Mouse (Mus musculus) hindbrain, embryonic 10.5 days (tissue): ENCODE measurements around the gene Ppp2r5a. TPM values are rescaled to one million over a fixed set of nuclear protein-coding genes. Genes with fewer than 3 reads are reported as not detected.

ENCODE experiments used
- DNase-seq: peaks from one replicate; pipeline ENCODE4 v3.0.0-alpha.2; 2017; ENCODE audit warnings: low spot score
- H3K27ac ChIP-seq: fragments of 300-500 bp; sonication (generic); 2 replicates; pipeline ENCODE4 v1.5.1; 2016; ENCODE audit warnings: mild to moderate bottlenecking, moderate library complexity
- H3K27me3 ChIP-seq: fragments of 300-500 bp; sonication (generic); 2 replicates; pipeline ENCODE4 v1.6.1; 2016; ENCODE audit warnings: mild to moderate bottlenecking; ENCODE audit not compliant: poor library complexity, insufficient read depth, severe bottlenecking
- H3K36me3 ChIP-seq: fragments of 300-500 bp; sonication (generic); 2 replicates; pipeline ENCODE4 v1.6.1; 2016; ENCODE audit warnings: mild to moderate bottlenecking, moderate library complexity
- H3K4me1 ChIP-seq: fragments of 300-500 bp; sonication (generic); replicated peaks from 2 replicates; pipeline ENCODE4 v1.6.1; 2016; ENCODE audit warnings: mild to moderate bottlenecking
- H3K4me3 ChIP-seq: fragments of 300-500 bp; sonication (generic); 2 replicates; pipeline ENCODE4 v1.5.1; 2016; ENCODE audit warnings: mild to moderate bottlenecking, moderate library complexity
- H3K9me3 ChIP-seq: fragments of 300-500 bp; sonication (generic); 2 replicates; pipeline ENCODE4 v1.6.1; 2016; ENCODE audit warnings: mild to moderate bottlenecking, moderate library complexity
- WGBS: fragments of 180-500 bp; shearing (Covaris S2); methylation state at CpG from one replicate; pipeline ENCODE4 v1.1.7; 2016; 5-methylcytosine and 5-hydroxymethylcytosine counted together
- polyA plus RNA-seq: library from polyadenylated mRNA; unstranded; fragments of >200 nt; fragmentation: Nextera tagmentation; extraction: Ambion mirVana; gene quantifications from 2 replicates; pipeline ENCODE4 v1.2.1, GENCODE M21; 2016

Ppp2r5a gene
- polyA plus RNA-seq, 1 experiment from 2014 or later: 8.0 TPM

- DNase-seq: no peak
- no peak overlapping the region for H3K4me3 ChIP-seq
- H3K4me1 ChIP-seq: peaks cover 26% of the 10 kb centered on the region
- no peaks in the 10 kb centered on the region for H3K9me3 ChIP-seq
- H3K36me3 ChIP-seq: no peaks in the 10 kb centered on the region
- H3K27me3 ChIP-seq: peaks cover 12% of the 10 kb centered on the region
- no peak overlapping the region for H3K27ac ChIP-seq
- WGBS: 51% methylated on average over 6 of the region's 6 CpGs
Observed at GRCm38 (mm10) chr1:191413691-191414415, 10.8 kb upstream of the Ppp2r5a start.

- Histone ChIP-seq H3K36me3 (no peaks in the 10 kb centered on the region), H3K27ac (no peak overlapping the region), H3K9me3 (no peaks in the 10 kb centered on the region), H3K27me3 (peaks cover 12% of the 10 kb centered on the region), H3K4me3 (no peak overlapping the region), H3K4me1 (peaks cover 16% of the 10 kb centered on the region)
- WGBS: 58% methylated on average over 10 of the region's 10 CpGs
- DNase-seq: no peak
Observed at GRCm38 (mm10) chr1:191410294-191411036, 7.4 kb upstream of the Ppp2r5a start.

- 62% methylated on average over 12 of the region's 12 CpGs for whole genome bisulfite sequencing
- Histone ChIP-seq H3K4me1 (peaks cover 19% of the 10 kb centered on the region), H3K36me3 (no peaks in the 10 kb centered on the region), H3K27ac (peak overlapping the region; percentile 5; the same call in 1 of the 2 replicates), H3K9me3 (no peaks in the 10 kb centered on the region), H3K27me3 (peaks cover 18% of the 10 kb centered on the region), H3K4me3 (no peak overlapping the region)
- no peak for DNase-seq
Observed at GRCm38 (mm10) chr1:191407246-191407645, 4.2 kb upstream of the Ppp2r5a start.

- no peak overlapping the region for H3K4me3 ChIP-seq
- DNase-seq: no peak
- peaks cover 19% of the 10 kb centered on the region for H3K4me1 ChIP-seq
- H3K36me3 ChIP-seq: no peaks in the 10 kb centered on the region
- H3K27ac ChIP-seq: no peak overlapping the region
- H3K9me3 ChIP-seq: no peaks in the 10 kb centered on the region
- peaks cover 15% of the 10 kb centered on the region for H3K27me3 ChIP-seq
- 92% methylated on average over 8 of the region's 8 CpGs for WGBS
Observed at GRCm38 (mm10) chr1:191406516-191406915, 3.4 kb upstream of the Ppp2r5a start.

- no peak overlapping the region for H3K27ac ChIP-seq
Observed at GRCm38 (mm10) chr1:191404721-191405329, 1.8 kb upstream of the Ppp2r5a start.

DNA sequence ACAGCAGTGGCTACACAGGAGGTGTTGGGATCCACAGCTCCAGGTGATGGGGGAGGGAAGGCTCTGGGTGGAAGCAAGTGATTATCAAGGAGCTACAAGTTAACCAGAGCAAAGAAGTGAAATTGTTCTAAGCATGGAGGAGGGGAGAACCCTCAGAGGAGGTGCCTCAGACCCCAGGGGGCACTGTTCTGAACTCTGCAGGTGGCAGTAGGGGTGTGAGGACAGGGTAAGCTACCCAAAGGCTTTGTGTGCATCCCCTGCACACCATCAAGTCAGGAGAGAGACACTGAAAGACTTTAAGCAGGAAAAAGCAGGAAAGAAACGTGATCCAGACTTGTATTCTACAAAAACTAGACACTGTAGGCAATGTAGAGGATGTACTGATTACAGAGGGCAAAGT lies 1.2 kb upstream of the Ppp2r5a start:
- Histone ChIP-seq H3K27ac (no peak overlapping the region), H3K27me3 (peaks cover 7% of the 10 kb centered on the region)
- 49% methylated on average over 1 of the region's 1 CpGs for WGBS

More at GRCm38 (mm10) chr1:191404721-191405329, 1.8 kb upstream of the Ppp2r5a start:
- H3K27me3 ChIP-seq: peaks cover 7% of the 10 kb centered on the region
- no peak for DNase-seq
- 80% methylated on average over 10 of the region's 10 CpGs for WGBS
- peaks cover 12% of the 10 kb centered on the region; the same call in 1 of the 2 replicates for H3K4me1 ChIP-seq
- H3K9me3 ChIP-seq: no peaks in the 10 kb centered on the region
- no peak overlapping the region for H3K4me3 ChIP-seq
- no peaks in the 10 kb centered on the region for H3K36me3 ChIP-seq

GRCm38 (mm10) chr1:191402506-191402905 lies 566 bp downstream of the Ppp2r5a start:
- 63% methylated on average over 7 of the region's 7 CpGs for WGBS
- no peaks in the 10 kb centered on the region for H3K36me3 ChIP-seq
- H3K27ac ChIP-seq: no peak overlapping the region
- peaks cover 12% of the 10 kb centered on the region; the same call in 1 of the 2 replicates for H3K4me1 ChIP-seq
- no peak overlapping the region for H3K4me3 ChIP-seq
- no peak for DNase-seq
- no peaks in the 10 kb centered on the region for H3K9me3 ChIP-seq
- H3K27me3 ChIP-seq: peaks cover 7% of the 10 kb centered on the region

More for the DNA sequence above, 1.2 kb upstream of the Ppp2r5a start:
- Histone ChIP-seq H3K9me3 (no peaks in the 10 kb centered on the region), H3K36me3 (no peaks in the 10 kb centered on the region), H3K4me1 (peaks cover 12% of the 10 kb centered on the region; the same call in 1 of the 2 replicates), H3K4me3 (no peak overlapping the region)
- no peak for DNase-seq

DNA sequence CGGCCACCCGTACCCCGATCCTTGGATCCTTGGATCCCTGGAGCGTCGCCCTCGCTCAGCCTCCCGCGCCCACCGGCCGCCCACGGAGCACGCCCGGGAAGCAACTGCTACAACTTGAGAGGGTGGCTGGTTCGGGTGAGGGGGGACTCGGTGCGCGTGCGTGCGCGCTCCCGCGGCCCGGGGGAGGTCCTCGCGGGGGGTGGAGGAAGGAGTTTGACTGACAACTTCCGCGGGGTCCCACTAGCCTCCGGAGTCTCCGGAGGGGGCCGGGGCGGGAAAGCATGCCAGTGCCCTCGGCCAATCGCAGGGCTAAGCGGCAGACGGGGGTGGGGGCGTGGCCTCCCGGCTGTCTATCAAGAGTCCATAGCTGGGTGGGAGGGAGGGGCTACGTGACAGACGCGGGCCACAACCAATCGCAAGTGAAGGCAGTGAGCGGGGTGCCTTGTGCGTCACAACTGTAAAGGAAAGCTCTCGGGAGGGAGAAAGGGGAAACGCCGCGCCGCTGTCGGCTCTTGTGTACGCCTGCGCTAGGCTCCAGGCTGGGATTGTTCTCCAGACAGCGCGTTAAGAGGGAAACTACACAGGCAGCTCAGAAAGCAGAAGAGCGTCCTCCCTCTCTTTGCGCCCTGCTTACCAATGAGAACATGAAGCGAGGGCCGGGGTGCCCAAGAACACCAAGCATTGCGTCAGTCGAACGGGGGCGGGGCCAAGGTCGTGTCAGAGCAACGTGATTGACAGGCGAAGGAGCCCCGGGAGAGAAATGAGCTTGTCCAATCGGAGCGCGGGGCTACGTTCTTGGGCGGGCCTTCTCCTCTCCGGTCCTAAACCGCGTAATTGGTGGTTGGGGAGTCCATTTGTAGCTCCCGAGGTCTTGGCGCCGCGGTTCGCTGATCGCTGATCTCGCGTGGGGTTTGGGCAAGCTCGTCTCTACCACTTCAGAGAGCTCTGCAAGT lies 5.9 kb downstream of the Ppp2r5a start:
- WGBS: under 1% methylated on average over 82 of the region's 82 CpGs
- Histone ChIP-seq H3K27me3 (no peaks in the 10 kb centered on the region; the same call in 1 of the 2 replicates), H3K4me3 (peak overlapping the region; percentile 77)

GRCm38 (mm10) chr1:191396446-191396845 lies 6.6 kb downstream of the Ppp2r5a start:
- no peak for DNase-seq
- peaks cover 14% of the 10 kb centered on the region for H3K4me1 ChIP-seq
- peak overlapping the region; percentile 77 for H3K4me3 ChIP-seq
- no peaks in the 10 kb centered on the region for H3K36me3 ChIP-seq
- no peaks in the 10 kb centered on the region; the same call in 1 of the 2 replicates for H3K27me3 ChIP-seq
- H3K9me3 ChIP-seq: no peaks in the 10 kb centered on the region
- peak overlapping the region; percentile 96 for H3K27ac ChIP-seq
- whole genome bisulfite sequencing: under 1% methylated on average over 73 of the region's 74 CpGs

More for the DNA sequence above, 5.9 kb downstream of the Ppp2r5a start:
- peak overlapping the region; percentile 96 for H3K27ac ChIP-seq
- DNase-seq: peak; percentile 99
- peaks cover 14% of the 10 kb centered on the region for H3K4me1 ChIP-seq
- H3K9me3 ChIP-seq: no peaks in the 10 kb centered on the region
- H3K36me3 ChIP-seq: no peaks in the 10 kb centered on the region

- Histone ChIP-seq H3K27ac (peak overlapping the region; percentile 96), H3K4me1 (peaks cover 14% of the 10 kb centered on the region), H3K36me3 (no peaks in the 10 kb centered on the region), H3K9me3 (no peaks in the 10 kb centered on the region), H3K4me3 (peak overlapping the region; percentile 77), H3K27me3 (no peaks in the 10 kb centered on the region; the same call in 1 of the 2 replicates)
- DNase-seq: peak; percentile 62
- 1% methylated on average over 43 of the region's 43 CpGs for whole genome bisulfite sequencing
Observed at GRCm38 (mm10) chr1:191395871-191396433, 7.1 kb downstream of the Ppp2r5a start.

- H3K27me3 ChIP-seq: no peaks in the 10 kb centered on the region; the same call in 1 of the 2 replicates
- DNase-seq: no peak
- H3K27ac ChIP-seq: no peak overlapping the region
- H3K4me1 ChIP-seq: peaks cover 14% of the 10 kb centered on the region
- H3K9me3 ChIP-seq: no peaks in the 10 kb centered on the region
- H3K36me3 ChIP-seq: no peaks in the 10 kb centered on the region
- peak overlapping the region; percentile 77 for H3K4me3 ChIP-seq
- whole genome bisulfite sequencing: 51% methylated on average over 1 of the region's 1 CpGs
Observed at GRCm38 (mm10) chr1:191395200-191395599, 7.9 kb downstream of the Ppp2r5a start.
